Mouse (Mus musculus): ENCODE measurements around the gene Tbc1d20.
A peak's percentile ranks its signal among the peaks of the same experiment; 100 is the strongest.

Tbc1d20 gene

DNA sequence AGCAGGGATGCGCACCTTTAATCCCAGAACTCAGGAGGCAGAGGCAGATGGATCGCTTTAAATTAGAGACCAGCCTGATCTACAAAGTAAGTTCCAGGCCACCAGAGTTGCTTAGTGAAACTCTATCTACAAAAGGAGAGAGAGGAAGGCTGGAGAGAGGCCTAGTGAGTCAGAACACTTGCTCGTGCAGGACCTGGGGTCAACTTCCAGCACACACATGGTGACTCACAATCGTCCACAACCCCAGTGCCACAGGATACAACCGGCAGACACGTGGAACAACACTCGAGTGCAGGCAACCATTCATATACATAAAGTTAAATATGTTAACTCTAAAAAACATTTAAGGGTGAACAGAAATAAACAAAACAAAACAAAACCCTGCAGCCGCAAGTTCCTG is 33.0 kb downstream of the Tbc1d20 start:
- peak; percentile 87 for DNase-seq (ENCODE audit: low read depth)

DNA sequence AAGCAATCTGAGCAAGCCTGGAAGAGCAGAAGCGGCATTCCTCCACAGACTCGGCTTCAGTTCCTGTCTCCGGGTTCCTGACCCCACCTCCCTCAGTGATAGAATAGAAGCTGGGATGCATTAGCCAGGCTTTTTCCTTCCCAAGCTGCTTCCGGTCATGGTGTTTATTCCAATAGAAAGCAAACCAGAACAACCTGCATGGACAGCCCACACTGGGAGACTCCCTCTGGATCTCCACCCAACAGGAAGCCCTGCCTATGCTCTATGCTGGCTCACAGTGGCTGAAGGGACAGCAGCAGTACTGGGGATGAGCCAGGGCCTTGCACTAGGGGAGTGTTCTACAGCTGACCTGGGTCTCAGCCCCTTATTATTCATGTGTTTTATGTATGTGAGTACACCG is 34.4 kb downstream of the Tbc1d20 start:
- no peak for DNase-seq (ENCODE audit: low read depth)

DNA sequence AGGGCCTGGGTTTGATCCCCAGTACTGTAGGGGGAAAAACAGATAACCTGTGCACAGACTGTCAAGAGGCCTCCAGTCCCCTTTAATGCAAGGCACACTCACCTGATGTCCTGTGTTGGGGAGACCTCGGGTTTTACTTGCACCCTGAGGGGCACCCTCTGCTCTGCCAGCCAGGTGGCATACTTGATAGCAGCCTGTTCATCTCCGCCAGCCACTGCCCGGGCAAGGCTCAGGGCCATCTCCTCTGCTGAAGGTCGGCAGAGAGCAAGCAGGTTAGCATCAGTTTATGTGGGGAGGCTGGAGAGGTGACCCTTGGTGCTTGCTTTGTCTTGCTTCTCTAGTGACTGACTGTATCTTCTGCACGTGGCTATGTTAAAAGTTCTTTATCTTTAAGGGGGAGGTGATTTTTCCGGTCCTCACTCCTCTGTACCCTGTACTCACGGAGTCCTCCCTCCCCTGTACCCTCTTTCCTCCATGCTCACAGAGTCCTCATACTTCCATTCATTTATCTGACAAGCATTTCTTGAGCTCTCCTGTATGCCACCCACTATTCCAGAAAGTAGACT is 37.3 kb downstream of the Tbc1d20 start:
- no peak for DNase-seq (ENCODE audit: low read depth)

DNA sequence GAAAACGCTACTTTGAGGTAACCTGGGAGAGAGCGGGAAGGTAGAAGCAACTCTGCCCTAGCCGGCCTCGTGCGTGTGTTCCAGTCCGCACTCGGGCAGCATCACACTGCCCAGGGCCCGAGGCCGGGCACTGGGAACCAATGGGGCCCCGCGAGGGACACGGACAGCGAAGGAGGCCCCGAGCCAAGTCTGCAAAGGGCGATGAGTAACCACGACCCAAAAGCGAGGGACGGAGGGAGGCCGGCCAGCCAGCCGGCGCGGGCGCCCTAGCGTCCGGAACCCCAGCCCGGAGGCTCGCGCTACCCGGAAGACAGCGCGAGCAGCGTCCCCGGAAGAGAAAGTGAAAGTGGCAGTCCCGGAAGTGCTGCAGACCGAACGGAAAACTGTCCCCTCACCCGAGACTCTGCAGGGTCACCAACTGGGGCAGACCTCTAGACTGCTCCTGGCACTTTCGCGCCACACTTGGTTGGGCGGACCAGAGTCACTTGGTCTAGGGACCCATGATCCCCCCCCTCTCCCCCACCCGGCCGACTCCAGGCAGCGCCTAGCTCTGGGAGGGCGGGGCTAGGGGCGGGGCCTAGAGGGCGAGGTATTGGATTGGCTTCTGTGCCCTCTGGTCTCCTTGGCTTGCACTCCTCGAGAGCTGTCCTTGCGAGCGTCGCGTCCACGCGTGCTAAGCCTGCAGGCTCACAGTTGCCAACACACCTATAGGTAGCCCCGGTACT is 38.6 kb downstream of the Tbc1d20 start, which contains the start of gene Rbck1:
TSS of gene Rbck1 (minus strand) at position 553 of the 725 bp plus-strand sequence.
- peak; percentile 93 for DNase-seq (ENCODE audit: low read depth)

DNA sequence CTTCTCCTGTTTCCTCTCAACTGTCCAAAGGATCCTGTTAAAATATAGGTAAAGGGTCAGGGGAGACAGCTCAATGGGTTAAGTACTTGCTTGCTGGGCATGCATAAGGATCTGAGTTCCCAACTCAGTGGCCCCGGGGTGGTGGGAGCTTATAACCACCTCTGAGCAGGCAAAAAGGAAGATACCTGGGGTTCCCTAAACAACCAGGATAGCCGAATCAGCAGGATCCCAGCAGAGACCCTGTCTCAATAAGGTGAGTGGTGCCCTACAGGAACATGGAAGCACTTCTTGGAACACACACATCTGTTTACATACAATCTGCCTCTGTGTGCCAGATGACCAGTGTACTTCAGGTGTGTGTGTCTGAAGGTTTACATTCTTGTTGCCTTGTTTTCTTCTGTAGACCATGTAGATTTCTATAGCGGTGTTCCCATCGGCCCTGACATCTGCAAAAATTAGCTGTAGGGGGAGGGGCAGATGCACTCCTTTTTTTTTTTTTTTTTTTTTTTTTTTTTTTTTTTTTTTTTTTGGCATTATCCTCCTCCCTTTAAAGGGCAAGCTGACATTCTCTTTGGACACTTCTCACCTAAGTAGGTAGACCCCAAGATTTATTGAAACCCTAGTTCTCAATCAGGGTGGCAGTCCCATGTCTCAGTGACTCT is 39.8 kb downstream of the Tbc1d20 start:
- DNase-seq (ENCODE audit: low read depth) = no peak

DNA sequence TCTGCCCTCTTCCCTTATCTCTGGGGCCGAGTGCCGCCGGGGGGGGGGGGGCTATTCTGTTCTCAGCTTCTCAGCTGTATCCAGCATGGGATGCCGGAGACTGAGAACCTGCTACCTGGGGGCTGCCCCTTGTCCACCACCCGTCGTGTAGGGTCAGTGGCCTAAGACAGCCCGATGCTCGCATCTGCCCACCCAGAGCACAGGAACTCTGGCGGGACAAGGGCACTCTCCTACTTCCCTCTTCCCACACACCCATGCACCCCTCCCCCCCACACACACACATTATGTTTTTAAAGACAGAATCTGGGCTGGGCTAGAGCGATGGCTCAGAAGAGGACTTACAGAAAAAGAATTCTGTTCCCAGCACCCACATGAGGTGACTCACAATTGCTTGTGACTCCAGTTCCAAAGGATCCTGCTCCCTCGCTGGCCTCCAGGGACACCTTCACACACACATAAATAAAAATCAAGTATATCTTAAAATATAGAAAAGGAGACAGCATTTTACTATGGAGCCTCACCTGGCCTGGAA is 41.7 kb downstream of the Tbc1d20 start:
- peak; percentile 60 for DNase-seq (ENCODE audit: low read depth)

DNA sequence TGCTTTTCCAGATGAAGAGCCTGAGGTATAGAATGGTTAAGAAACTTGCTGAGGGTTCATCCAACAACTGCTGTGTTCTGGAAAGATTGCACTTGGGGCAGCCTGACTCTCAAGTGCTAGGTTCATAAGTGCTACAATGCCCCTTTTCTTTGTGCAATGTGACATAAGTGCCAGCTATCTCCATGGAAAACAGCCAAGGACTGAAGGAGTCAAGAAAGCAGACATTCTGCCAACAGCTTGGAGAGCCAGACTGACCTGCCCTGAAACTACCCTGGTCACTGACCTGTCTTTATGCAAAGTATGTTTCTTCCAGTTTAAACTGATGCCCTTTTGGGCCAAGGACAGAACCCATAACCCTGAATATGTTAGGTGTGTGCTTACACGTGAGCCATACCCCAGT is 43.2 kb downstream of the Tbc1d20 start:
- DNase-seq (ENCODE audit: low read depth) = no peak

DNA sequence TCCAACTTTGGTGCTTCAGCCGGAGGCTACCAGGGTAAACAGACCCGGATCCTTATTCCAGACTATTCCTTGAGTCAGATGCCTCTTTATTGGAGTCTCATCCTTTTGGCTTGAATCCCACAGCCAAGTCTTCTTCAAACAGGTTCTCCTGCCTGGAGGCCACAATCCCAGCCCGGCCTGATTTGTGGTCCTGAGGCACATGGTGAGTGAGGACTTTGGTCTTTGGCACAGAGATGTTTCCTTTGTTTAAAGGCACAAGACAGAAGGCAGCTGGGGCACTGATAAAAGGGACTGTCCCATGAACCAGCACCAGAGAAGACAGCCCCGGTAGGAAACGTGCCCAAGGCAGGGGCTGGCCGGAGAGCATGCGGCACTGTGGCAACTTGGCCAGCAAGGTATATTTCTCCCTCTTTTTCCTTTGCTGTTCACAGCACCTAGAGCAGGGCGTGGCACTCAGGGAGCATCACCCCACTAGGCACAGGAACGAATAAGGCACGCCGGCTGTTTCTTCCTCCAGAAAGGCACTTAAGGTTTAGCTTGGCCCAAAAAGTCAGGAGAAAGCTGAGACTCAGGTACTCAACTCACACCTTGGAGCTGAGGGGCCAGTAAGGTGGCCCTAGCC is 44.1 kb downstream of the Tbc1d20 start:
- DNase-seq (ENCODE audit: low read depth) = no peak

DNA sequence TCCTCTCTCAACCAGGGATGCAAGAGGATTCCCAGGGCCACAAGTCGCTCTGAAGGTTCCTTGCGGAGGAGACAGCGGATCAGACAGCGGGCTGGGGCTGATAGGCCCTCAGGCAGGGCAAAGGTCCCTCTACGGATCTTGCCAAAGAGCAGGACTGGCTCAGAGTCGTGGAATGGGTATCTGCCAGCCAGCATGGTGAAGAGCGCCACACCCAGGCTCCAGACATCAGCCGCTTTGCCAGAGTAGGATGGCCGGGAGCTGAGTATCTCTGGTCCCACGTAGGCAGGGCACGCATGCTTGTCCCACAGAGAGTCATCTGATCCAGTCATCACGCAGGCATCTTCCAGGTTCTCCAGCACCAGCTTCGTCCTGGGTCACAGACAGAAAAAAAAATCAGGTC is 44.7 kb downstream of the Tbc1d20 start:
- no peak for DNase-seq (ENCODE audit: low read depth)

DNA sequence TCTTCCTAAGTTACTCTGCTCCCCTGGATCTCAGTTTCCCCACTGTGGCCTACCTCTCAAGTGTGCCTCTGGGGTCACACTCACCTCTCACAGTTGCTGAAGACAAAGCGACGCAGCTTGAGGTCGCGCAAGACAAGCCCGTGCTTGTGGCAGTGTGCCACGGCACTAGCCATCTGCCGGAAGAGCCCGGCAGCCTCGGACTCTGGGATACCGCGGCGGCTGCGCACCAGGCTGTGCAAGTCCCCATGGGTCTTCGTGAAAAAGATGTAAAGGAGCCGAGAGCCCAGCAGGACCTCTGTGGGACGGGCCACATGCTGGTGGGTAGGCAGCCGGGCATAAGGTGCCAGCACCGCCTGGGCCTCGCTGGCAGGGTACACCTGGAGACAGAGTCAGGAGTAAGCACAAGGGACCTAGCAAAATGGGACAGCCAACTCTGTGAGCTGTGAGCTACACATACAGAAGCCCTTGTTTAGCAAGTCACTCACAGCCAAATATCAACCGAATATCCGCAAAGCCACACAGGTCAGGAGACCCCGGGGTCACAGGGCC is 46.1 kb downstream of the Tbc1d20 start:
- no peak for DNase-seq (ENCODE audit: low read depth)

DNA sequence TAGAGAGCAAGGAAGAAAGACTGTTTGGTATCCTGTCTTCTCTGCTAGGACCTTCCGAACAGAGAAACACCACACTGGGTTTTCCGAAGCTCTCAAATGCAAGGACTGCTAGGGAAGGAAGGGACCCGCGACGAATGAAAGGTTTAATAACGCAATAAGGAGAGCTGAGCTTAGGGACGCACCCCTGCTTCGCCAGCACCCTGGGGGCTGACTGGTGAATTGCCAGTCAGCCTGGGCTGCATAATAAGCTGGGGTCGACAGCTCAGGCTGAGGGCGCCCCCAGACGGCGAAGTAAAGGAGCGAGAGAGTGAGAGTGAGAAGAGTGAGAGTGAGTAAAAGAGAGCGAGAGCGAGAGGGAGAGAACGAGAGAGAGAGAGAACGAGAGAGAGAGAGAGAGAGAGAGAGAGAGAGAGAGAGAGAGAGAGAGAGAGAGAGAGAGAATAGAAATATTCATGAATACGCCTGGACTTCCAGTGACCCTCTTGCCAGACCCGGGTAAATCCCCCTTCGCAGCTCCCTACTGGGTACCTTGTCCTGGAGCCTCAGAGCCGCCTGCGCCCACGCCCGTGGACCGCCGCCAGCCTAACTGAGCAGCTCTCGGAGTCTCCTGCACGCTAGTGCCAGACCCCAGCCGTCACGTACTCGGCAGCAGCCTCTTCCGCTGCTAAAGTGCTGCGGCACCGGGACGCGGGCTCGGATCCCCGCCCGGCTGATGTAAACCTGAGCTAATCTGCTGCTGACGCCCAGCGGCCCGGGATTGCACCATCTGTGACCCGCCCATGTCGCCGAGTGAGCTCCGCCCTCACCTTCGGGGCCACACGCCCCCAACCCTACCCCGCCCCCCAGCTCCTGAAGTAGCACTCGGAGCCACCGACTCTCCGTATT is 49.9 kb downstream of the Tbc1d20 start, which contains the start of gene Trib3:
TSS of gene Trib3 (minus strand) at position 704 of the 885 bp plus-strand sequence.
- DNase-seq (ENCODE audit: low read depth) = peak; percentile 95

DNA sequence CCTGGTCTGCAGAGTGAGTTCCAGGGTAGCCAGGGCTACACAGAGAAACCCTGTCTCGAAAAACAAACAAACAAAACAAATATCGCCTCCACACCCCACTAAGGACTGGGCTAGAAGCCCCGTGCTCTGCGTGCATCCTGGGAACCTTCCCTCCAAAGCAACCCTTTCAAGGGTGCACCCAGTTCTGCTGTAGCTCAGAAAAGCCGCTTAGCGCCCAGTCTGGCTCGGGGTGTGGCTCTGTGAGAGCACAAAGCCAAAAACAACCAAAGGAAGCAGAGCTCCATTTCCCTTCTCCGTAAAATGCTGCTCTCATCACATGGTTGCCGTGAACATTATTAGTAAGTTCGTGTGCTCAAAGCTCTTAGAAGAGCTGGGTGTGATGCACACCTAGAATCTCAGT is 50.7 kb downstream of the Tbc1d20 start:
- DNase-seq (ENCODE audit: low read depth) = no peak

DNA sequence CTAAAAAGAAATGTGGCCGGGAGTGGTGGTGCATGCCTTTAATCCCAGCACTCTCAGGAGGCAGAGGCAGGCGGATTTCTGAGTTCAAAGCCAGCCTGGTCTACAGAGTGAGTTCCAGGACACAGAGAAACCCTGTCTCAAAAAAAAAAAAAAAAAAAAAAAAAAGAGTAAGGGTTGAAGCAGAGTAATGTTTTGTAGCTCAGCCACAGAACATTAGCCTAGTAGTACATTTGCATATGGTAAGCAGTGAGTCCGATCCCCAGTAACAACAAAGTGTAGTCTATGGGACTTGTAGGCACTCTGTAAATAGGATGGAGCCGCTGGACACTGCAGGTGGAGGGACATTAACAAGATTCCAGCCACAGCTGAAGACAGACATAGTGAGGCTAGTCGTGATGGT is 51.3 kb downstream of the Tbc1d20 start:
- DNase-seq (ENCODE audit: low read depth) = no peak

DNA sequence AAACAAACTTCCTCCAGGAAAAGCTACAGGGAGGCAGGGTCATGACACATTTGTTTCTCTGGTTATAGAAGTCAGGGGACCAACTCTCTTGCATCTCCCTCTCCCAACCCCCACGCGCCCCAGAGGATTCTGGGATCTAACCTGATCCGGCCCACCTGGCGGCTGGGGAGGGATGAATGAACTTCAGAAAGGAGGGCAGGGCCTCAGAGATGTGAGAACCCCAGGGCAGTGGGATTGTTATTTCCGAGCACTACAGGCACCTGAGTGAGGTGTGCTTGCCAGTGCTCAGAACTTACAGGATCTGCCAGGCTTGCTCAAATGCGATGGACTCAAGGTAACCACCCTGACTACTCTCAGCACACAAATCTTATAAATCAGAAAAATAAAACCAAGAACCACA is 51.8 kb downstream of the Tbc1d20 start:
- DNase-seq (ENCODE audit: low read depth) = no peak

DNA sequence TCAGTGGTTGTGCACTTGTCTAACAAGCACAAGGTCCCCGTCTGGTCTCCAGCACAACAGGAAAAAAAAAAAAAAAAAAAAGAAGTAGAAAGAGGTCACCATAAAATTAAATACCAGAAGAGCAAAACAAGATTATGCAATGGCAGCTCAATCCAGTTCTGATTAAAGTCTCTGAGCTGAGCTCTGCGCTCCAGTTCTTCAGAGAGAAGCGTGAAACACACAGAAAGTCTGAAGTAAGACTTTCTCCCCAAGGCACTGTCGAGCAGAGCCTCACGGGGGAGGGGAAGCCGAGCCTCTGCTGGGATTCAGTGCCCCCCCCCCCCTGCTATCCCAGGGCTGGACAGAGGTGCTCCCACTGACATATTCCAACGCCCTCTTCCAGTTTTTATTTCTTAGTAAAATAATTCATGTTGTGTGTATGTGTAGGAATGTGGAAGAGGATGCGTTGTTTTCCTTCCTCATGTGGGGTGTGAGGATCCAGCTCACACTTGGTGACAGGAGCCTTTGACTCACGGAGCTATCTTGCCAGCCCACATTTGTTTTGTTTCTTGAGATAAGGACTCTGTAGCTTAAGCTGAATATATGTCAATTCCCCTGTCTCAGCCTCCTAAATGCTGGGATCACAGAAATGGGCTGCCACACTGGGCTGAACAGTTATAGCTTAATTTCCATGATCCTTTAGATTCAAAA is 53.3 kb downstream of the Tbc1d20 start:
- DNase-seq (ENCODE audit: low read depth) = peak; percentile 71

DNA sequence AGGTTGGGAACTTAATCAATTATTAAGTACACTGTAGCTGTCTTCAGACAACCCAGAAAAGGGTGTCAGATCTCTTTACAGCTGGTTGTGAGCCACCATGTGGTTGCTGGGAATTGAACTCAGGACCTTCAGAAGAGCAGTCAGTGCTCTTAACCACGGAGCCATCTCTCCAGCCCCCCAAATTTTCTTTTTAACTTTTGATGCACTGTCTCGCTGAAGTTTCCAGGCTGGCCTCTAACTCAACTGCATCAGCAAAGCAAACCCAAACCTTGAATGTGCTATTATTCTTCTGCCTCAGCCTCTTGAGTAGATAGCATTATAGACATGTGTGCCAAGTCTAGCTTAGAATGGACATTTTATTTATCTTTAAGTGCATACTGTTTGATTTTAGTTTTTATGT is 54.1 kb downstream of the Tbc1d20 start:
- DNase-seq (ENCODE audit: low read depth) = no peak

DNA sequence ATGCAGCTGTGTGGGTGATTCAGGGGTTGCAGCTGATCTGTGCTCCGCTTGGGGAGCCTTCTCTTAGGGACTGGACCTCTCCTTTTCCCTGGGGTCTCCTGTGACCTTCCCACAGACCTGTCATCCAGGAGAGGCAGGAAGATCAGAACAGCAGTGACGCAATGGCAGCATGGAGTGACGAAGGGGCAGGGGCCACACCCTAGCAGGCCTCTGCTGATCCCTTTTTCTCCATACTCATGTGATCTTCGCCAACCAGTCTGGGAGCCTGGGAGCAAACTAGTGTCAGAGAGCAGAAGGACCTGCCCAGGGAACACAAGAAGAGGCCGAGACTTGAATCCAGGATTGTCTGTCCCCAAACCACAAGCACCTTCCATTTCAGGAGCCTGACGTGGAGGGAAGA is 55.6 kb downstream of the Tbc1d20 start:
- DNase-seq (ENCODE audit: low read depth) = no peak

DNA sequence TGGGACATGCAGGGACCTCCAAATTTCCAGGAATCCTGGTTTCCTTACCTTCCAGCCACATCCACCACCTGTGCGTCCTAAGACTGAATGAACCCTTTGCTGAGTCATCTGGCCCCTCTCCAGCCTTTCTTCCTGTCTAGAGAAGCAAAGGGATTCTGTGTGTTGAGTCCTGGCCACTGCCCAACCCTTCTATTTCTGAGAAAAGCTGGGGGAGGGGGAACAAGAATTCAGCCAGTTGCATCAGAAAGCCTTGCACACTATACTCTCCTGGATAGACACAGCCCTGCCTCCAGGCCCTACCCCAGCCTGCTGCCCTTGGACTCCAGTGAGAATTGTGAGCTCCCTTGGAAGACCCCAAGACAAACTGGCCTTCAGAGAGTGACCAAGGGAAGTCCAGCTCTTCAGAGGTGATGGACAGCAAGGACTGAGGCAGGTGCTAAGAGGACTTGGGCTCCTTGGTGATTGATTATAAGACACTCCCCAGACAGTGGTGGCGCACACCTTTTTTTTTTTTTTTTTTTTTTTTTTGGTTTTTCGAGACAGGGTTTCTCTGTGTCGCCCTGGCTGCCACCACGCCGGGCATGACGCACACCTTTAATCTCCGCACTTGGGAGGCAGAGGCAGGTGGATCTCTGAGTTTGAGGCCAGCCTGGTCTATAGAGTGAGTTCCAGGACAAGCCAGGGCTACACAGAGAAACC is 56.4 kb downstream of the Tbc1d20 start:
- DNase-seq (ENCODE audit: low read depth) = peak; percentile 96

DNA sequence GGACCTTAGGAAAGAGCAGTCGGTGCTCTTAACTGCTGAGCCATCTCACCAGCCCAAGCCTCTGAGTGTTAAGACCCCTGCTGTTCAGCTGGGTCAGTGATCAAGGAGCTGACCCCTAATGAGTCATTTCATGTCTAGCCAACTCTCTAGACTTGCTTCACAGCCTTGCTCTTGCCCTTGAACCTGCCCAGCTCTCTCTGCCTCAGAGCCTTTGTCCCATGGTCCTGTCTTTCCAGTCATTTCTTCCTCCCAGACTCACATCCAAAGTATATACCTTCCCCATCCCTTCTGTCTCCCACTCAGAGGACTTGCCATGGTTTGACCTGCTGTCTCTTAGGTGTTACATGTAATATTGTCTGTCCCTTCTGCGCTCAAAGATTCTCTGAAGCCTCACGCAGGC is 63.6 kb downstream of the Tbc1d20 start:
- DNase-seq (ENCODE audit: low read depth) = no peak

DNA sequence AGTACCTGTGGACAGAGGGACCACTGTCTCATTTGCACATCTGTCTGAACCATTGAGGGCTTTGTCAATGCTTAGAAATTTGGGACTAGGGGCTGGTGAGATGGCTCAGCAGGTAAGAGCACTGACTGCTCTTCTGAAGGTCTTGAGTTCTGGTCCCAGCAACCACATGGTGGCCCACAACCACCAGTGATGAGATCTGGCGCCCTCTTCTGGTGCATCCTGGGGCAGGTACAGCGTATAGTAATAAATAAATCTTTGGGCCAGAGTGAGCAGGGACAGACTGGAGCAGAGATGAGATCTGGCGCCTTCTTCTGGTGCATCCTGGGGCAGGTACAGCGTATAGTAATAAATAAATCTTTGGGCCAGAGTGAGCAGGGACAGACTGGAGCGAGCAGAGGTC is 65.3 kb downstream of the Tbc1d20 start:
- DNase-seq (ENCODE audit: low read depth) = peak; percentile 28

All from NIH3T3 (cell line).